19 mouse cellular contexts compared by ENCODE assay signal in the genomic region with DNA sequence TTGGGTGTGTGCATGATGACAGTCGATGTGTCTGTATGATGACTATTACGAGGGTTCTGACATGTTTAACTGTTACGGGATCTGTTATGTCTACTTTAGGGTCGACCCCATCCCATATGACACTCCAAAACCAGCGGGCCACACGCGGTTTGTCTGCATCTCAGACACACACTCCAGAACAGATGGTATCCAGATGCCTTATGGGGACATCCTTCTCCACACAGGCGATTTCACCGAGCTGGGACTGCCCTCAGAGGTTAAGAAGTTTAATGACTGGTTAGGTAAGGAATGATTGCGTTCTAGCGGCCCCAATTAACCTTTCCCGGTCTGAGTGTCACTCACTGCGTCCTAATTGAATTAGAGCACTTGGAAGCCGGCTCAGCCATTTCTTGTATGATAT. TPM values are rescaled to one million over a fixed set of nuclear protein-coding genes. Genes with fewer than 3 reads are reported as not detected.
DNase-seq lines count a peak whose midpoint lies in the region; ATAC-seq lines count a peak whose summit lies in the region.
"Had no signal": no experiment of that assay in that cellular context is flagged by ENCODE, and none has a peak within 500 bp of the region (broad histone marks: within the 10 kb centered on the region; RNA-seq: fewer than 3 reads in every experiment).

No protein-coding gene starts in this region.

- H3K27me3 ChIP-seq in forebrain, embryonic 13.5 days = no peaks in the 10 kb centered on the region
- H3K27me3 ChIP-seq in forebrain, embryonic 14.5 days (replicated peaks; ENCODE audit: control insufficient read depth, insufficient read depth, low read length) = no peaks in the 10 kb centered on the region
- no peaks in the 10 kb centered on the region for H3K27me3 ChIP-seq in neural tube, embryonic 15.5 days (replicated peaks)
- no peaks in the 10 kb centered on the region for H3K27me3 ChIP-seq in midbrain, embryonic 13.5 days
- 0 out of 2 replicates have a peak, but pooled peaks cover 4% of the 10 kb centered on the region for H3K27me3 ChIP-seq in kidney, embryonic 15.5 days
- H3K27me3 ChIP-seq: embryonic facial prominence, embryonic 13.5 days; intestine, embryonic 15.5 days; limb, embryonic 12.5 days; liver, embryonic 15.5 days had no signal

- no peaks in the 10 kb centered on the region for H3K9me3 ChIP-seq in forebrain, embryonic 13.5 days (replicated peaks)
- H3K9me3 ChIP-seq in forebrain, embryonic 14.5 days (replicated peaks; ENCODE audit: control insufficient read depth, low read length) = no peaks in the 10 kb centered on the region
- H3K9me3 ChIP-seq in neural tube, embryonic 15.5 days (replicated peaks) = no peaks in the 10 kb centered on the region
- no peaks in the 10 kb centered on the region for H3K9me3 ChIP-seq in midbrain, embryonic 13.5 days
- no peaks in the 10 kb centered on the region for H3K9me3 ChIP-seq in kidney, embryonic 15.5 days (replicated peaks)
- H3K9me3 ChIP-seq: embryonic facial prominence, embryonic 13.5 days; intestine, embryonic 15.5 days; limb, embryonic 12.5 days; liver, embryonic 15.5 days had no signal

- H3K9ac ChIP-seq in forebrain, embryonic 13.5 days = no peak overlapping the region
- no peak overlapping the region for H3K9ac ChIP-seq in forebrain, embryonic 14.5 days (ENCODE audit: low read length)
- H3K9ac ChIP-seq in neural tube, embryonic 15.5 days (replicated peaks) = no peak overlapping the region
- H3K9ac ChIP-seq in midbrain, embryonic 13.5 days (replicated peaks) = no peak overlapping the region
- no peak overlapping the region for H3K9ac ChIP-seq in kidney, embryonic 15.5 days
- H3K9ac ChIP-seq: embryonic facial prominence, embryonic 13.5 days; intestine, embryonic 15.5 days; limb, embryonic 12.5 days; liver, embryonic 15.5 days had no signal

- no peak overlapping the region for H3K4me3 ChIP-seq in forebrain, embryonic 13.5 days
- no peak overlapping the region for H3K4me3 ChIP-seq in forebrain, embryonic 14.5 days (ENCODE audit: low read depth, low read length)
- H3K4me3 ChIP-seq in neural tube, embryonic 15.5 days (replicated peaks) = no peak overlapping the region
- H3K4me3 ChIP-seq in midbrain, embryonic 13.5 days (replicated peaks) = no peak overlapping the region
- H3K4me3 ChIP-seq in kidney, embryonic 15.5 days (replicated peaks) = no peak overlapping the region
- H3K4me3 ChIP-seq: embryonic facial prominence, embryonic 13.5 days; intestine, embryonic 15.5 days; limb, embryonic 12.5 days; liver, embryonic 15.5 days; myocyte had no signal

- DNase-seq in forebrain, embryonic 14.5 days (ENCODE audit: low spot score) = no peak
- peak; percentile 33 for DNase-seq in neural tube, embryonic 10.5 days (ENCODE audit: extremely low spot score, low spot score)
- no peak for DNase-seq in cerebellum, adult 11 months
- DNase-seq: adrenal gland, adult 2 months; cerebellum, adult 8-10 months; heart, adult 18-20 months; layer of hippocampus, postnatal 36 days; lung, postnatal 36 days; thymus, postnatal 4 days had no signal

- WGBS in forebrain, embryonic 13.5 days = 58% methylated on average over 14 of the region's 14 CpGs
- 55% methylated on average over 14 of the region's 14 CpGs for WGBS in forebrain, embryonic 14.5 days
- WGBS in neural tube, embryonic 15.5 days = 59% methylated on average over 14 of the region's 14 CpGs
- 69% methylated on average over 14 of the region's 14 CpGs for WGBS in midbrain, embryonic 13.5 days
- WGBS in kidney, embryonic 15.5 days = 35% methylated on average over 14 of the region's 14 CpGs

- peaks cover 22% of the 10 kb centered on the region; the same call in 1 of the 2 replicates for H3K36me3 ChIP-seq in forebrain, embryonic 13.5 days (ENCODE audit: poor library complexity, severe bottlenecking)
- peaks cover 9% of the 10 kb centered on the region; the same call in 1 of the 2 replicates for H3K36me3 ChIP-seq in forebrain, embryonic 14.5 days (ENCODE audit: control insufficient read depth, insufficient read depth, low read length)
- H3K36me3 ChIP-seq in neural tube, embryonic 15.5 days = 0 out of 2 replicates have a peak, but pooled peaks cover 2% of the 10 kb centered on the region
- peaks cover 3% of the 10 kb centered on the region; the same call in 1 of the 2 replicates for H3K36me3 ChIP-seq in midbrain, embryonic 13.5 days
- H3K36me3 ChIP-seq in kidney, embryonic 15.5 days = no peaks in the 10 kb centered on the region
- H3K36me3 ChIP-seq: intestine, embryonic 15.5 days; liver, embryonic 15.5 days had no signal

- 0 out of 2 replicates have a peak, but pooled peaks have one; percentile 9 for ATAC-seq in forebrain, embryonic 13.5 days
- no peak for ATAC-seq in forebrain, embryonic 14.5 days
- ATAC-seq in neural tube, embryonic 15.5 days (ENCODE audit: low FRiP score) = no peak
- peak; percentile 46; the same call in 1 of the 2 replicates for ATAC-seq in midbrain, embryonic 13.5 days
- no peak for ATAC-seq in megakaryocyte, adult 5-6 weeks (ENCODE audit: poor library complexity, severe bottlenecking)
- ATAC-seq in kidney, embryonic 15.5 days (replicated peaks; ENCODE audit: low FRiP score) = no peak; the same call in 1 of the 2 replicates
- ATAC-seq: intestine, embryonic 15.5 days had no signal

- peaks cover 41% of the 10 kb centered on the region for H3K4me1 ChIP-seq in forebrain, embryonic 13.5 days
- H3K4me1 ChIP-seq in forebrain, embryonic 14.5 days (ENCODE audit: control insufficient read depth, insufficient read depth, low read length) = peaks cover 13% of the 10 kb centered on the region; the same call in 1 of the 2 replicates
- H3K4me1 ChIP-seq in neural tube, embryonic 15.5 days = peaks cover 24% of the 10 kb centered on the region
- peaks cover 19% of the 10 kb centered on the region for H3K4me1 ChIP-seq in midbrain, embryonic 13.5 days (replicated peaks)
- H3K4me1 ChIP-seq in kidney, embryonic 15.5 days = peaks cover 24% of the 10 kb centered on the region
- H3K4me1 ChIP-seq: intestine, embryonic 15.5 days; liver, embryonic 15.5 days had no signal

- no peak overlapping the region for H3K27ac ChIP-seq in forebrain, embryonic 13.5 days
- H3K27ac ChIP-seq in forebrain, embryonic 14.5 days (ENCODE audit: low read depth, low read length) = no peak overlapping the region
- no peak overlapping the region for H3K27ac ChIP-seq in neural tube, embryonic 15.5 days (replicated peaks)
- no peak overlapping the region for H3K27ac ChIP-seq in midbrain, embryonic 13.5 days
- no peak overlapping the region for H3K27ac ChIP-seq in kidney, embryonic 15.5 days
- H3K27ac ChIP-seq: embryonic facial prominence, embryonic 13.5 days; intestine, embryonic 15.5 days; limb, embryonic 12.5 days; liver, embryonic 15.5 days had no signal

- H3K4me2 ChIP-seq in forebrain, embryonic 13.5 days = no peak overlapping the region
- H3K4me2 ChIP-seq in forebrain, embryonic 14.5 days (ENCODE audit: low read length) = no peak overlapping the region
- H3K4me2 ChIP-seq in neural tube, embryonic 15.5 days = no peak overlapping the region
- H3K4me2 ChIP-seq in midbrain, embryonic 13.5 days (replicated peaks) = no peak overlapping the region
- no peak overlapping the region for H3K4me2 ChIP-seq in kidney, embryonic 15.5 days
- H3K4me2 ChIP-seq: embryonic facial prominence, embryonic 13.5 days; intestine, embryonic 15.5 days; limb, embryonic 12.5 days; liver, embryonic 15.5 days had no signal

RNA-seq across cellular contexts. Expression of gene Mpped2, which starts 51.5 kb away (rescaled TPM):
- 180 and 197 TPM in 2 replicates for polyA plus RNA-seq in forebrain, embryonic 13.5 days (2015; fragmentation: Nextera tagmentation; extraction: Ambion mirVana)
- 164 and 167 TPM in 2 replicates for polyA plus RNA-seq in forebrain, embryonic 14.5 days (2014; fragmentation: Nextera tagmentation; extraction: Ambion mirVana)
- polyA plus RNA-seq in neural tube, embryonic 15.5 days (2015; fragmentation: Nextera tagmentation; extraction: Ambion mirVana) = 164 and 222 TPM in 2 replicates
- polyA plus RNA-seq in midbrain, embryonic 13.5 days (2015; fragmentation: Nextera tagmentation; extraction: Ambion mirVana) = 126 and 157 TPM in 2 replicates
- total RNA-seq in megakaryocyte, adult 5-6 weeks (2015) = not detected in 2 replicates
- total RNA-seq in megakaryocyte, adult 5-6 weeks (2017) = 0.37 TPM in 1 of 2 replicates, not detected in the other
- polyA plus RNA-seq in kidney, embryonic 15.5 days (2015; fragmentation: Nextera tagmentation; extraction: Ambion mirVana) = 29.5 and 30.0 TPM in 2 replicates
- polyA plus RNA-seq: myocyte had no signal

Comparison
In these comparisons a context has a peak if more than half of its experiments do, and no peak if none do; other contexts are left out.
1. ATAC-seq: peak in forebrain, embryonic 13.5 days (single experiment) and midbrain, embryonic 13.5 days (single experiment); none in forebrain, embryonic 14.5 days (single experiment), neural tube, embryonic 15.5 days (single experiment), megakaryocyte, adult 5-6 weeks (single experiment) and kidney, embryonic 15.5 days (single experiment).